Mouse (Mus musculus): ENCODE data around the gene Tlr7.

DNA sequence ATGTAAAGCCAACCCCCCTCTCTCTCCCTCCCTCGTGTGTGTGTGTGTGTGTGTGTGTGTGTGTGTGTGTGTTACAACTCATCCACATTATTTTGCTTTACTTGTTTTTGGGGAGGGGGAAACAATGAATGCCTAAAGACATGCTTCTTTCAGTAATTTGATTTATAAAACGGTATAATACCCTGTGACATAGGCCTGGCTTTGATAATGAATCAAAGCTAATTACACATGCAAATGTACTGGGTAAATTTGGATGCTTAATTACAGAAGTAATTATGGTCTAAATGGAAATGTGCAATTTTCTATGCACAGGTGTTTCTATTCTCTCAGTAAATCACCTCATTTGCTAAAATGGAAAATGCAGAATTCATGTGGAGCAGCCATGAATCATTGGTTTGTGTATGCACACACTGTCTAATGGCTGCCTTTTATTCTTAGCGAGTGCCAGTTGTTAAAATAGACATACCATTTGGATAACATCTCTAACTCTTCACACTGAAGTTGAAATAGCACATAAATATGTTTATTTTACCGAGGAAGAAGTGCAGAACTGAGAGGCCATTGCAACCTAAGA lies 9.0 kb downstream of the Tlr7 start:
- TF ChIP-seq ZC3H11A (IDR thresholded peaks at IDR 0.05; ENCODE audit: borderline replicate concordance, low read depth, low read length) = no peak
- TF ChIP-seq HCFC1 (IDR thresholded peaks at IDR 0.05; ENCODE audit: borderline replicate concordance, insufficient read depth, low read length) = no peak
- no peak for TF ChIP-seq CHD2 (IDR thresholded peaks at IDR 0.05; ENCODE audit: low read depth, low read length)
- TF ChIP-seq MAFK (IDR thresholded peaks at IDR 0.05; ENCODE audit: insufficient read depth, low read depth, low read length) = no peak
- no peak for TF ChIP-seq ZNF384 (IDR thresholded peaks at IDR 0.05; ENCODE audit: low read depth, low read length)

Data from ES-E14 (cell line).